In the genomic region with DNA sequence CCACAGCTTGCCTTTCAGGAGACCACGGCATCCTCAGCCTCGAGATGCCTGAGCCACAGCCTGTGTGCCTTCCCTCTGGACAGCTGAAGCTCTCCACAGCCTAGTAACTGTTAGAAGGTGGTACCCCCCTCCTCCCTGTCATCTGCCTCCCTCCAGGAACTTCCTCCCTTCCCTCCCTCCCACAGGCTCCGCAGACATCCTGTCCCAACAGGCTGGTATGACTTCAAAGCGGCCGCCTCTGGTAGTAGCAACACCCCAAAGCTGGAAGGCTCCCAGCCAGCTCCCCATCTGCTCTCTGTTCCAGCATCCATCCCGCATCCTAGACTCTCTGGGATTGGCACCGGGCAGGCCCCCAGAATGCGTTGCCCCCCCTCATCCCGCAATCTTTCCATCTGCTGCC, we compare ENCODE assay signal across 10 mouse cellular contexts.
A peak's percentile ranks its signal among the peaks of the same experiment; 100 is the strongest.
DNase-seq lines count a peak whose midpoint lies in the region; ATAC-seq and TF ChIP-seq lines count a peak whose summit lies in the region.
"Had no signal": no experiment of that assay in that cellular context is flagged by ENCODE, and none has a peak within 500 bp of the region (broad histone marks: within the 10 kb centered on the region; RNA-seq: fewer than 3 reads in every experiment).

No protein-coding gene starts in this region.

- TF ChIP-seq POLR2A in olfactory bulb, adult 2 months (IDR thresholded peaks at IDR 0.05; ENCODE audit: insufficient read depth, low read depth, low read length) = no peak

- H3K4me2 ChIP-seq in hindbrain, embryonic 15.5 days = no peak overlapping the region
- H3K4me2 ChIP-seq in hindbrain, embryonic 13.5 days = no peak overlapping the region
- no peak overlapping the region for H3K4me2 ChIP-seq in forebrain, embryonic 12.5 days

- no peak overlapping the region for H3K27ac ChIP-seq in hindbrain, embryonic 15.5 days (replicated peaks)
- no peak overlapping the region for H3K27ac ChIP-seq in hindbrain, embryonic 13.5 days
- no peak overlapping the region for H3K27ac ChIP-seq in forebrain, embryonic 12.5 days
- peak overlapping the region; percentile 97 for H3K27ac ChIP-seq in olfactory bulb, adult 2 months (ENCODE audit: insufficient read depth, low read depth, low read length)

- H3K36me3 ChIP-seq in hindbrain, embryonic 15.5 days = peaks cover 7% of the 10 kb centered on the region; the same call in 1 of the 2 replicates
- peaks cover 13% of the 10 kb centered on the region for H3K36me3 ChIP-seq in hindbrain, embryonic 13.5 days
- no peaks in the 10 kb centered on the region for H3K36me3 ChIP-seq in forebrain, embryonic 12.5 days (replicated peaks)

- no peaks in the 10 kb centered on the region for H3K9me3 ChIP-seq in hindbrain, embryonic 15.5 days
- no peaks in the 10 kb centered on the region for H3K9me3 ChIP-seq in hindbrain, embryonic 13.5 days
- H3K9me3 ChIP-seq in forebrain, embryonic 12.5 days = no peaks in the 10 kb centered on the region

- peaks cover 23% of the 10 kb centered on the region for H3K4me1 ChIP-seq in hindbrain, embryonic 15.5 days (replicated peaks)
- H3K4me1 ChIP-seq in hindbrain, embryonic 13.5 days (replicated peaks) = peaks cover 30% of the 10 kb centered on the region
- H3K4me1 ChIP-seq in forebrain, embryonic 12.5 days = peaks cover 21% of the 10 kb centered on the region
- H3K4me1 ChIP-seq in olfactory bulb, adult 2 months (ENCODE audit: control insufficient read depth, insufficient read depth, low read length) = peaks cover 66% of the 10 kb centered on the region

- no peak for TF ChIP-seq CTCF in olfactory bulb, adult 2 months (IDR thresholded peaks at IDR 0.05; ENCODE audit: insufficient read depth, low read depth, low read length)

- no peak overlapping the region for H3K4me3 ChIP-seq in hindbrain, embryonic 15.5 days
- H3K4me3 ChIP-seq in hindbrain, embryonic 13.5 days = no peak overlapping the region
- H3K4me3 ChIP-seq in forebrain, embryonic 12.5 days (replicated peaks) = no peak overlapping the region
- H3K4me3 ChIP-seq in olfactory bulb, adult 2 months (ENCODE audit: insufficient read depth, low read depth, low read length) = no peak overlapping the region
- H3K4me3 ChIP-seq: megakaryocyte, embryonic 14.5 days had no signal

- peak; percentile 6; the same call in 1 of the 2 replicates for ATAC-seq in hindbrain, embryonic 15.5 days (ENCODE audit: low FRiP score, low read depth)
- no peak for ATAC-seq in hindbrain, embryonic 13.5 days (ENCODE audit: low FRiP score)
- ATAC-seq in forebrain, embryonic 12.5 days (ENCODE audit: low FRiP score) = peak; percentile 21; the same call in 1 of the 2 replicates
- no peak for ATAC-seq in megakaryocyte-erythroid progenitor cell, adult 5-6 weeks (replicated peaks; ENCODE audit: low FRiP score, low TSS enrichment, poor library complexity, severe bottlenecking)

- peak; percentile 65 to 85 for DNase-seq in layer of hippocampus, postnatal 14 days (ENCODE audit: low spot score in 2 of 2)
- no peak for DNase-seq in heart, postnatal 36 days
- no peak for DNase-seq in gastrocnemius, adult 18-20 months (ENCODE audit: low spot score)
- DNase-seq: adrenal gland, postnatal 25 days had no signal

- 22% methylated on average over 9 of the region's 9 CpGs for WGBS in hindbrain, embryonic 15.5 days
- WGBS in hindbrain, embryonic 13.5 days = 22% methylated on average over 9 of the region's 9 CpGs
- 36% methylated on average over 9 of the region's 9 CpGs for WGBS in forebrain, embryonic 12.5 days
- 19% methylated on average over 9 of the region's 9 CpGs for WGBS in olfactory bulb, adult 2 months

- intact Hi-C loops in heart, postnatal 36 days (cut with DNase I) = no loop called here

- peaks cover 8% of the 10 kb centered on the region; the same call in 1 of the 2 replicates for H3K27me3 ChIP-seq in hindbrain, embryonic 15.5 days
- peaks cover 51% of the 10 kb centered on the region for H3K27me3 ChIP-seq in hindbrain, embryonic 13.5 days
- H3K27me3 ChIP-seq in forebrain, embryonic 12.5 days = peaks cover 51% of the 10 kb centered on the region

- no peak overlapping the region for H3K9ac ChIP-seq in hindbrain, embryonic 15.5 days
- H3K9ac ChIP-seq in hindbrain, embryonic 13.5 days = no peak overlapping the region
- no peak overlapping the region for H3K9ac ChIP-seq in forebrain, embryonic 12.5 days

Comparison
In these comparisons a context has a peak if more than half of its experiments do, and no peak if none do; other contexts are left out.
1. ATAC-seq: peak in hindbrain, embryonic 15.5 days (single experiment) and forebrain, embryonic 12.5 days (single experiment); none in hindbrain, embryonic 13.5 days (single experiment) and megakaryocyte-erythroid progenitor cell, adult 5-6 weeks (single experiment).
2. DNase-seq: peak in layer of hippocampus, postnatal 14 days (2 of 2); none in heart, postnatal 36 days (0 of 2) and gastrocnemius, adult 18-20 months (single experiment).